Mouse (Mus musculus) right cerebral cortex, postnatal 14 days (tissue): ENCODE measurements at regions not wholly inside any gene's neighbourhood (a gene's known extent, or its start where the extent isn't known, plus 50 kb on each side); places are given as distances from the start of the nearest gene placed in this dataset.

Experiments used
- DNase-seq: peaks from one replicate; pipeline ENCODE4 v3.0.0; 2022

- DNase-seq, result no peak
Measured at GRCm38 (mm10) chr12:107769801-107770515, 233.4 kb downstream of the Bcl11b start.

DNA sequence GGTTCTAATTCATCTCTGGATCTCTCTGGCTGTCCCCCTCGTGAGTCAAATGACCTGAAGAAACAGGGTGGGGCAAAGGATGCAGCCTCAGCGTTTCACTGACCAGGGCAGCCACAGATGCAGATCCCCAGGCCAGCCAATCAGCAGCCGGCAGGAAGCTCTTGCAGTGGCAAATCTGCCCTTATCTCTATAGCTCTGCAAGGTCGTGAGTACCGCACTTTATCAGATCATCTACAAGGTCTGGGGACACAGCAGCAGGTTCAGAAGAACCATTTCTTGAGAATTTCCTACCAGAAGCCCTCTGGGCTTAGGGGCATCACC lies 232.9 kb downstream of the Bcl11b start:
- DNase-seq, result no peak

- no peak for DNase-seq
Measured at GRCm38 (mm10) chr12:107771325-107771724, 232.1 kb downstream of the Bcl11b start.

DNA sequence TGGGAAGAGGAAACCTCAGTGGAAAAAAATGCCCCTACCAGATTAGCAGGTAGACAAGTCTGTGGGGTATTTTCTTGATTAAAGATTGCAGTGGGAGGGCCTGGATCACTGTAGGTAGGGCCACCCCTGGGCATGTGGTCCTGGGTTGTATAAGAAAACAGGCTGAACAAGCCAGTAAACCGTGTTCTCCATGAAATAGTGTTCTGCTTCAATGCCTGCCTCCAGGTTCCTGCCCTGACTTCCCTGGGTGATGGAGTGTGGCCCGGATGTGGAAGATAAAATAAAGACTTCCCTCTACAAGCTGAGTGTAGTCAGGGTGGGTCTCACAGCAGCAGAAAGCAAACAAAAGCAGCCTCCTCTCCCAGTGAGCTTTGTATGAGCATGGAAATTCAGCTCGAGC lies 231.6 kb downstream of the Bcl11b start:
- no peak for DNase-seq

GRCm38 (mm10) chr12:107778046-107778445 lies 225.4 kb downstream of the Bcl11b start:
- no peak for DNase-seq

DNA sequence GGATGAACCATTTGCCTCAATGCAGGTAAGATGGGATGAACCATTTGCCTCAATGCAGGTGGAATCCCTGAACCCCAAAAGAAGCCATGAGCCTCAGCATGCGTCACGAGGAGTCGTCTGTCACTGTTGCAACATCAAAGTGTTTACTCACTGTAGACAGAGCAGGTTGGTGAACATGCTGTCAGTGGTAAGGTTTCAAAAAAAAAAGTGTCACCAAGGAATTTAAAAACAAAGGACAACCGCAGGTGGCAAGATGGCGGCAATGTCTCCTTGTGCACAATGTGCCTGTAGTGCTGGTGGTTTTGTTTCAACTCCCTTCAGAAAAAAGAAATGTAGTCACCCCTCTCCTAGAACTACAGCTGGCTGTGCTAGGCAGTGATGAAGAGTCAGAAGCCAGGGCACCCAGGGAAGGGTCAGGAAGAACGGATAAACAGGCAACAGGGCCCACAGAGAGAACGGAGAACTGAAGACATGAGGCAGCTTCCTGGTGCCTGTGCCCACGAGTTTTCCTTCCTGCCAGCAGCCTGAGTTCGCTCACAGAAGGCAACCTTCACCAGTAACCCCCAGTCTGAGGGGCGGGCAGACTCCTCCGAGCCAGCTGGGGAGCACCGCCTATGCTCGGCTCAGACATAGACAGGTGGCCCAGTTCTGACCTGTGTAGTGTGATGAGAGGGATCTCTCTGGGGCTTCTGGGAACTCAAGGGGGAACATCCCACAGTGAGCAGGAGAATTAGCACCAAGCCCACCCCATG lies 223.9 kb downstream of the Bcl11b start:
- DNase-seq, result no peak

- DNase-seq, result no peak
Measured at GRCm38 (mm10) chr12:107782147-107782546, 221.3 kb downstream of the Bcl11b start.

DNA sequence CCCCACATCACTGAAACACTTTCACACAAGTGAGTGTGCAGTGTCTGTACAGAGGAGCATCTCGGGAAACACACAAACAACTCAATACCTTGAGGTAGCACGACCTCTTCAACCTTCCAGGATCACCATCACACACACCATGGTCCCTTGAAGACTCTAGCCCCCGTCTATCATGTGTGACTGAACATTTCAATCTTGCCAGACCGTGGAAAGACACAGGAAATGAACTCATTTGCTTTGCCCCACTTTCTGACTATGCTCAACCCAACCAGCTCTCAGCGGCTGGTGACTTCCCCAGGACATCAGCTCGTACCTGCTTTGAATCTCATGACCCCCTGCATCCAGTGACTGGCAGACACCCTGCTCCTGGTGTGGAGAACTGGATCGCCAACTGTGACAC lies 219.6 kb downstream of the Bcl11b start:
- no peak for DNase-seq

DNA sequence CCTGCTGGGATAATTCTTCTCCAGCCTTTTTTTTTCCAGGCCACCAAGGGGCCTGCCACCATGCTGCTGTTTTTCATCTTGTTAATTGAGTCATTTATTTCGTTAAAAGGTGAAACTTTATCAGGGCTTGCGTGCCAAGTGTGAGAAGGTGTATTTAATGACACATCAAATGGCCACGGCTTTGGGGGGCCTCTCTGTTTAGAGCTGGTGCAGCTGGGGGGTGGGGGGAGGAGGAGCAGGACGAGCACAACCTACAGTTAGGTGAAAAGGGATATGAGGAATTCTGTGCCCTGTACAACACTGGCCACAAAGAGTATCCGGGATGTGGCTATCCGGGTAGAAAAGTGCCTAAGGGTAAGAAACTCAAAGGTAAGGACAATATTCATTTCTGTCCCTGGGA lies 213.6 kb downstream of the Bcl11b start:
- no peak for DNase-seq

DNA sequence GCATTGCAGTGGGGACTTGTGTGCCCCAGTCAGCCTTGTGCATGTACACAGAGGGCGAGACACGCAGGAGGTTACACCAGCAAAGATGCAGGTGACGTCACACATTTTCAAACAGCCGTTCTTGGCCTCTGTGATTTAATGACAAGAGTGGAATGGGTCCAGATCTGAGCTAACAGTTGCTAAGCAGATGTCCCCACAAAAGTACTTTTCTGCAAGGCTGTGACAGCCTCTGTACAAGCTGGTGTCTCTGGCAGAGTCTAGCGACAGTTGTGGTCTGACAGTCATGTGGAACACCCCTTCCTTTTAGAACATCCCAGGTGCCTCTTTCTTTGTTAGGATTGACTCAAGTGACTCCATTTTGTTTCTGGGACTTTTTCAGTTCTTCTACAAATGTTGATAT lies 203.1 kb downstream of the Bcl11b start:
- no peak for DNase-seq

DNA sequence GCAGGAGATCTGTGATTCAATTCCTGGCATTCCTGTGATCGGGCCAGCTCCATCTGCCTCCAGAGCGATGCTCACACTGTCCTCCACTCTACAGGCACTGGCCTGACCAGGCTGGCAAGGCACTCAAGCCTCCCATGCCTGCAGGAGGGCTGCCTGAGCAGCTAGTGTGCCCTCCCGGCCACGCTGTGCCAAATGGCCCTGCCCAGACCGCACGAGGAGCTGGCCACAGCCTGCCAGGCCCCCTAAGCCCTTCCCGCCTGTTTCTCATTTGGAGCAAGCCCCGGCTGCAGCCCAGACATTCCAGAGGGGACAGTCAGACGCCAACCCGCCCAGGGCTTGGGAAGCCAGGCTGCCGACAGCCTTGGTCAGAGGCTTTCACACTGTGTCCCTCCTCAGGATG lies 195.8 kb downstream of the Bcl11b start:
- no peak for DNase-seq

- DNase-seq, result no peak
Measured at GRCm38 (mm10) chr12:107808158-107808715, 195.2 kb downstream of the Bcl11b start.

- DNase-seq, result no peak
Measured at GRCm38 (mm10) chr12:107811231-107811630, 192.2 kb downstream of the Bcl11b start.

GRCm38 (mm10) chr12:107812549-107813335 lies 190.7 kb downstream of the Bcl11b start:
- peak; percentile 13 for DNase-seq

DNA sequence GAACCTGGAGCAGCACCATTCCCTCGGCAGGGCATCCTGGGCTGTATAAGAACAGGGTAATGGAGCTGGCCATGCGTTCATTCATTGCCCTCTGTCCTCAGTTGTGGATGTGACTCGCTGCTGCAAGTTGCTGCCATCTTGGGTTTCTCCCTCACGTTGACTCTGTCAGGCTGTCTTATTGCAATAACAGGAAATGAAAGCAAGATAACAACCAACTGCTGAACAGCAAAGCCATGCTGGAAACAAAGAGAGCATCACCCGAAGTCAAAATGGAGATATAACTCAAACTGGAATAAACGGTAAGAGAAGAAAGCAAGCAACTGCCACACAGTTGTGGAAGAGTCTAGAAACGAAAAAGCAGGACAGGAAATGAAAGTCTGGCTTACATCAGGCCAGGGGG lies 188.5 kb downstream of the Bcl11b start:
- DNase-seq, result no peak

- no peak for DNase-seq
Measured at GRCm38 (mm10) chr12:107823768-107824394, 179.5 kb downstream of the Bcl11b start.

- no peak for DNase-seq
Measured at GRCm38 (mm10) chr12:107825921-107826320, 177.5 kb downstream of the Bcl11b start.

DNA sequence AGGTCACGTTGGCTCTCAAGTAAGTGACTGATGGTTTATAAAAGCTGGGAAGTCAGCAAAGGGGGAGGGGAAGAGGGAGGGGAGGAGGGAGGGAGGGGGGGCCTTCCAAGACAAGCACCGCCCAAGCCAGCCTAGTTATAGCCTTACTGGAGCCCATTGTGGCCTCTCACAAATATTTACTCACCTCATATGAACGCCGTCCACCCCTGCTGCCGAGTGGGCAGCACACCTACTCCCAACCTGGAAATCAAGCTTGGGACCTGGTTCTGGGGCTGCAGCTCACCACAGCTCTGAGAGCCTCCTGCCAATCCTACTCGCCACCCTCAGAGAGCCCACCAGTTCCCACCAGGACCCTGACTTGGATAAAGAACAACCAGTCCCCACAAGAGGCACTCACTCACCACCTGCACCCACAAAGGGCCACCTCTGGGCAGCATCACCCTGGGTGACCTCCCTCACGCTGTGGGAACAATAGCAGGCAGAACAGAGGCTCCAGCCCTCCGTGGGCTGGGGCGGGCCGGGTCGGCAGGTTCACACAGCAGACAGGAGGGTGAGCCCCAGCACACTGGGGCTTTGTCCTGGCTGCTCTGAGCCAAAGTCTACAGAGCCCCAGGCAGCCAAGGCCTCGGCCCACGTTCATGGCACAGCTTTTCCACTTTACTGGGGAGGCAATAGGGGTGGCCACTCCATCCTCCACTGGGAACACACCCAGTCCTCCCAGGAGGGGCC lies 171.8 kb downstream of the Bcl11b start:
- DNase-seq, result no peak

DNA sequence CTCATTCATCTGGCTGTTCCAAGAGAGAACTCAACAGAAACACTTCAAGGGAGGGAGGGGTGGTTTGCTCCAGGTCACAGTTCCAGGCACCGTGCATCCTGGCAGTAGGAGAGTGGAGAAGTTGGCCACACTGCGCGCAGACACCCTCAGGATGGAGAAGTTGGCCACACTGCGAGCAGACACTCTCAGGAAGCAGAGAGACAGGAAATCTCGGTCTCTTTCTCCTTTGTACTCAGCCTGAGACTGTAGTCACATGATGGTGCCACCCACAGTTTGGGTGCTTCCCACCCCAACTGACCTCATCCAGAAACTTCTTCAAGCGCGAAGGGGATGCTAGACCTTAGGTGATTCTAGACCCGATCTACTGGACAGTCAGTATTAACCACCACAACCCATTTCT lies 170.4 kb downstream of the Bcl11b start:
- no peak for DNase-seq

DNA sequence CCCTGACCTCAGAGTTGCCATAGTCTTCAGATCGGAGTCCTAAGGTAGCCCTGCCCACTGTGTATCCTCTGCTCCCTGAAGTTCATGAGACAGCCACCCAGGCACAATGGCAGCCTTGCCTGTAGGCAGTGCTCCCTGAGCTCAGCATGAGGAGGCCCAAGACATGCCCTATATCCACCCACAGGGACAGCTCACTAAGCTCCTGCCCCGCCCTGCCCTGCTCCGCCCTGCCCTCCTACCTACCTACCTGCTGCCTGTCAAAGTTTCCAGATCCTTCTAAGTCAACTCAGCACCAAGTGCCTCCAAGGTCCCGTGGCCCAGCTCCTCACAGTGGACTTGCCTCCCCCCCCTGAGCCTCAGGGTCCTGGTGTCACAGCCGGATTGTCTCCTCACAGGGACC lies 168.9 kb downstream of the Bcl11b start:
- no peak for DNase-seq

GRCm38 (mm10) chr12:107837741-107838140 lies 165.7 kb downstream of the Bcl11b start:
- DNase-seq, result no peak

GRCm38 (mm10) chr12:107844631-107845030 lies 158.8 kb downstream of the Bcl11b start:
- DNase-seq, result no peak
